Mouse (Mus musculus) forebrain, embryonic 14.5 days (tissue): ENCODE results near the gene Tmco1. TPM values are rescaled to one million over a fixed set of nuclear protein-coding genes. Genes with fewer than 3 reads are reported as not detected.

ENCODE experiments used
- ATAC-seq: fragments of 200-750 bp; cut with Nextera tagmentation; 2 replicates; pipeline ENCODE4 v1.8.0; 2017; ENCODE audit warnings: mild to moderate bottlenecking, moderate library complexity
- DNase-seq: peaks from one replicate; pipeline ENCODE4 v3.0.0-alpha.2; 2015; ENCODE audit warnings: low spot score
- H3K27ac ChIP-seq: fragments of 300-500 bp; sonication (generic); 2 replicates; pipeline ENCODE4 v1.5.1; 2014; ENCODE audit warnings: low read depth, mild to moderate bottlenecking, control low read depth, low read length, moderate library complexity
- H3K27me3 ChIP-seq: fragments of 300-500 bp; sonication (generic); replicated peaks from 2 replicates; pipeline ENCODE4 v1.6.1; 2014; ENCODE audit warnings: low read length, control low read depth, mixed read lengths; ENCODE audit not compliant: control insufficient read depth, insufficient read depth
- H3K36me3 ChIP-seq: fragments of 300-500 bp; sonication (generic); 2 replicates; pipeline ENCODE4 v1.6.1; 2014; ENCODE audit warnings: low read length, control low read depth; ENCODE audit not compliant: control insufficient read depth, insufficient read depth
- H3K4me1 ChIP-seq: fragments of 300-500 bp; sonication (generic); 2 replicates; pipeline ENCODE4 v1.6.1; 2014; ENCODE audit warnings: antibody characterized with exemption, low read length, control low read depth; ENCODE audit not compliant: control insufficient read depth, insufficient read depth
- H3K4me2 ChIP-seq: fragments of 300-500 bp; sonication (generic); 2 replicates; pipeline ENCODE4 v1.6.1; 2014; ENCODE audit warnings: mild to moderate bottlenecking, control low read depth, low read length
- H3K4me3 ChIP-seq: fragments of 300-500 bp; sonication (generic); 2 replicates; pipeline ENCODE4 v1.5.1; 2014; ENCODE audit warnings: low read depth, low read length, control low read depth
- H3K9ac ChIP-seq: fragments of 300-500 bp; sonication (generic); 2 replicates; pipeline ENCODE4 v1.6.1; 2014; ENCODE audit warnings: mild to moderate bottlenecking, low read length, control low read depth, moderate library complexity
- H3K9me3 ChIP-seq: fragments of 300-500 bp; sonication (generic); replicated peaks from 2 replicates; pipeline ENCODE4 v1.6.1; 2016; ENCODE audit warnings: low read length, control low read depth, mixed read lengths; ENCODE audit not compliant: control insufficient read depth
- WGBS: fragments of 180-500 bp; shearing (Covaris S2); extraction: QIAGEN DNeasy Blood & Tissue Kit; methylation state at CpG from one replicate; pipeline ENCODE4 v1.1.7; 2014; 5-methylcytosine and 5-hydroxymethylcytosine counted together
- polyA plus RNA-seq: library from polyadenylated mRNA; unstranded; fragments of >200 nt; fragmentation: Nextera tagmentation; extraction: Ambion mirVana; gene quantifications from 2 replicates; pipeline ENCODE4 v1.2.1, GENCODE M21; 2014

The Tmco1 gene
- polyA plus RNA-seq, 1 experiment from 2014 or later, result 81.7 TPM

- Histone ChIP-seq H3K36me3 (no peaks in the 10 kb centered on the region), H3K4me3 (no peak overlapping the region), H3K9me3 (no peaks in the 10 kb centered on the region), H3K9ac (peak overlapping the region; percentile 46; the same call in 1 of the 2 replicates), H3K27me3 (no peaks in the 10 kb centered on the region), H3K4me2 (peak overlapping the region; percentile 51), H3K4me1 (peaks cover 32% of the 10 kb centered on the region), H3K27ac (peak overlapping the region; percentile 81)
- DNase-seq (peak; percentile 83), ATAC-seq (peak; percentile 53)
- WGBS, result 8% methylated on average over 6 of the region's 6 CpGs
These were observed 38.3 kb upstream of the Tmco1 start for GRCm38 (mm10) chr1:167269856-167270270.

- Histone ChIP-seq H3K27me3 (no peaks in the 10 kb centered on the region), H3K4me1 (peaks cover 32% of the 10 kb centered on the region), H3K4me2 (peak overlapping the region; percentile 51), H3K27ac (peak overlapping the region; percentile 81), H3K9ac (peak overlapping the region; percentile 46), H3K9me3 (no peaks in the 10 kb centered on the region), H3K4me3 (peak overlapping the region; percentile 15), H3K36me3 (no peaks in the 10 kb centered on the region)
- DNase-seq (peak; percentile 79), ATAC-seq (peak; percentile 76)
- 4% methylated on average over 19 of the region's 19 CpGs for WGBS
These were observed 37.7 kb upstream of the Tmco1 start for GRCm38 (mm10) chr1:167270342-167271111.

- Histone ChIP-seq H3K4me1 (peaks cover 32% of the 10 kb centered on the region), H3K36me3 (no peaks in the 10 kb centered on the region), H3K9ac (no peak overlapping the region), H3K27ac (peak overlapping the region; percentile 81; the same call in 1 of the 2 replicates), H3K9me3 (no peaks in the 10 kb centered on the region), H3K4me3 (no peak overlapping the region), H3K27me3 (no peaks in the 10 kb centered on the region), H3K4me2 (peak overlapping the region; percentile 51; the same call in 1 of the 2 replicates)
- no peak for DNase-seq
- WGBS, result 30% methylated on average over 4 of the region's 4 CpGs
- ATAC-seq, result peak; percentile 11; the same call in 1 of the 2 replicates
These were observed 36.9 kb upstream of the Tmco1 start for GRCm38 (mm10) chr1:167271304-167271703.

- no peak for ATAC-seq
- no peaks in the 10 kb centered on the region for H3K27me3 ChIP-seq
- H3K9me3 ChIP-seq, result no peaks in the 10 kb centered on the region
- H3K27ac ChIP-seq, result 0 out of 2 replicates have a peak overlapping the region, but pooled peaks have one; percentile 81
- no peak overlapping the region for H3K4me2 ChIP-seq
- H3K4me3 ChIP-seq, result no peak overlapping the region
- H3K4me1 ChIP-seq, result peaks cover 32% of the 10 kb centered on the region
- 75% methylated on average over 8 of the region's 8 CpGs for WGBS
- no peak overlapping the region for H3K9ac ChIP-seq
- DNase-seq, result no peak
- no peaks in the 10 kb centered on the region for H3K36me3 ChIP-seq
These were observed 36.3 kb upstream of the Tmco1 start for GRCm38 (mm10) chr1:167271841-167272240.

- Histone ChIP-seq H3K4me2 (no peak overlapping the region), H3K27ac (no peak overlapping the region; the same call in 1 of the 2 replicates), H3K27me3 (no peaks in the 10 kb centered on the region), H3K9ac (no peak overlapping the region), H3K4me3 (no peak overlapping the region), H3K4me1 (peaks cover 32% of the 10 kb centered on the region), H3K9me3 (no peaks in the 10 kb centered on the region), H3K36me3 (no peaks in the 10 kb centered on the region)
- no peak for DNase-seq
- WGBS, result 65% methylated on average over 14 of the region's 14 CpGs
- ATAC-seq, result no peak
These were observed 34.6 kb upstream of the Tmco1 start for GRCm38 (mm10) chr1:167273380-167274163.

- no peak overlapping the region for H3K4me3 ChIP-seq
- H3K9me3 ChIP-seq, result no peaks in the 10 kb centered on the region
- 0 out of 2 replicates have a peak, but pooled peaks cover 5% of the 10 kb centered on the region for H3K36me3 ChIP-seq
- no peaks in the 10 kb centered on the region for H3K27me3 ChIP-seq
- H3K4me1 ChIP-seq, result peaks cover 26% of the 10 kb centered on the region
- H3K4me2 ChIP-seq, result no peak overlapping the region
- H3K27ac ChIP-seq, result no peak overlapping the region
- H3K9ac ChIP-seq, result no peak overlapping the region
- ATAC-seq (no peak), DNase-seq (no peak)
- WGBS, result 90% methylated on average over 12 of the region's 12 CpGs
These were observed 33.4 kb upstream of the Tmco1 start for GRCm38 (mm10) chr1:167274646-167275390.

- Histone ChIP-seq H3K4me2 (no peak overlapping the region), H3K4me3 (no peak overlapping the region), H3K9ac (no peak overlapping the region), H3K27ac (no peak overlapping the region), H3K27me3 (no peaks in the 10 kb centered on the region), H3K36me3 (0 out of 2 replicates have a peak, but pooled peaks cover 9% of the 10 kb centered on the region), H3K9me3 (no peaks in the 10 kb centered on the region), H3K4me1 (peaks cover 17% of the 10 kb centered on the region)
- WGBS, result 89% methylated on average over 6 of the region's 6 CpGs
- ATAC-seq (no peak), DNase-seq (no peak)
These were observed 29.8 kb upstream of the Tmco1 start for GRCm38 (mm10) chr1:167278395-167278794.

GRCm38 (mm10) chr1:167279160-167279715 is 28.9 kb upstream of the Tmco1 start:
- Histone ChIP-seq H3K27ac (no peak overlapping the region), H3K36me3 (0 out of 2 replicates have a peak, but pooled peaks cover 9% of the 10 kb centered on the region), H3K27me3 (no peaks in the 10 kb centered on the region), H3K9ac (no peak overlapping the region), H3K9me3 (no peaks in the 10 kb centered on the region), H3K4me3 (no peak overlapping the region), H3K4me2 (no peak overlapping the region), H3K4me1 (peaks cover 12% of the 10 kb centered on the region)
- no peak for DNase-seq
- WGBS, result 83% methylated on average over 13 of the region's 13 CpGs
- no peak for ATAC-seq
